Mouse (Mus musculus) megakaryocyte-erythroid progenitor cell, adult 5 weeks (primary cell): ENCODE results near the gene Col18a1. TPM values are rescaled to one million over a fixed set of nuclear protein-coding genes. Genes with fewer than 3 reads are reported as not detected.

Experiments used
- polyA plus RNA-seq: library from polyadenylated mRNA; stranded (reverse); fragments of >175 nt; gene quantifications from 2 replicates; pipeline ENCODE4 v1.2.3, GENCODE M21; 2012

The Col18a1 gene
- polyA plus RNA-seq: 1.6 and 2.9 TPM in 2 replicates

GRCm38 (mm10) chr10:77165963-77166717 is at the start of gene Col18a1:
Gene Col18a1, minus strand, starts transcription at chr10:77166548.

DNA sequence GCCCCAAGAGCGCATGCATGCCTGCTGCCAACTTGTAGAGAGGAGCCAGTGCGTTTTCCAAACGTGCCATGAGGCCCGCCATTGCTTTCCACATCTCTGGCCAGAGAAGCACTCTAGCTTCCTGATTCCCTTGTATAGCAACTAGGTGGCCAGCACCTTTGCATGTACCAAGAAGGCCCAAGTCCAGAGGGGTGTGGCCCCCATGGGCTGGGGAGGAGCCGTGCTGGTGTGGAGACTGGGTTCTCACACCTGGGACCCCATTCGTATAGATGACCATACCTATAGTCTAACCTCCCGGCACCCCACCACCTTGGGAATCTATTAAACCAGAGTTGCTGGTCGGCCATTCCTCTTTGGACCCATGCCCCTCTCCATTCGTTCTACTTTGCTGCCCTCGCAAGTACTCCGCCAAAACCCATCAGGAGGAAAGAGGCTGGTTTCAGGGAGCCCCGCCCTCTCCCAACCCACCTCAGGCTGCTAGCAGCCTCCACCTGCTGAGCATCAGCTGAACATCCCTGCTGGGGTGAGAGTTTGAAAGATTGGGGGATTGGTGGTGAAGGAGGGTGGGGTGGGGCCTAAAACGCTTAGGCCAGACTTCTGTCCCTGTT is 134.5 kb downstream of the Col18a1 start, which contains the start of gene Slc19a1:
TSS of gene Slc19a1 (plus strand) at position 474 of the 608 bp plus-strand sequence.

Other genes starting within 250 kb of the Col18a1 start
- 11.5 and 15.6 TPM in 2 replicates for gene Pcbp3, start 204.7 kb downstream of the Col18a1 start, polyA plus RNA-seq
- 54.0 and 58.7 TPM in 2 replicates for gene Slc19a1, start 134.3 kb downstream of the Col18a1 start, polyA plus RNA-seq
- 64.4 and 64.6 TPM in 2 replicates for gene Pofut2, start 92.7 kb upstream of the Col18a1 start, polyA plus RNA-seq